Mouse (Mus musculus) liver, postnatal 0 days (tissue): ENCODE data around the gene Jarid2.

Experiments used
- CTCF ChIP-seq: sonication (generic); IDR thresholded peaks from 2 replicates; pipeline ENCODE4 v1.5.1; 2016; ENCODE audit warnings: antibody characterized with exemption, low read depth
- EP300 ChIP-seq: IDR thresholded peaks from 2 replicates; pipeline ENCODE4 v1.6.1; 2016; ENCODE audit warnings: antibody characterized with exemption, low read depth, mild to moderate bottlenecking

- TF ChIP-seq CTCF (no peak), EP300 (no peak)
These were observed 60.7 kb downstream of the Jarid2 start for GRCm38 (mm10) chr13:44789982-44790381.
